Mouse (Mus musculus) forebrain, embryonic 10.5 days (tissue): ENCODE measurements at regions not wholly inside any gene's neighbourhood (a gene's known extent, or its start where the extent isn't known, plus 50 kb on each side); places are given as distances from the start of the nearest gene placed in this dataset.

Experiments used
- DNase-seq: peaks from one replicate; pipeline ENCODE4 v3.0.0-alpha.2; 2017; ENCODE audit warnings: low spot score; ENCODE audit errors: extremely low spot score
- H3K27ac ChIP-seq: fragments of 300-500 bp; sonication (generic); 2 replicates; pipeline ENCODE4 v1.5.1; 2016; ENCODE audit warnings: mild to moderate bottlenecking
- H3K27me3 ChIP-seq: fragments of 300-500 bp; sonication (generic); 2 replicates; pipeline ENCODE4 v1.6.1; 2016; ENCODE audit warnings: mild to moderate bottlenecking; ENCODE audit not compliant: poor library complexity, severe bottlenecking
- H3K36me3 ChIP-seq: fragments of 300-500 bp; sonication (generic); replicated peaks from 2 replicates; pipeline ENCODE4 v1.6.1; 2016; ENCODE audit warnings: mild to moderate bottlenecking, moderate library complexity
- H3K4me1 ChIP-seq: fragments of 300-500 bp; sonication (generic); 2 replicates; pipeline ENCODE4 v1.6.1; 2016
- H3K4me3 ChIP-seq: fragments of 300-500 bp; sonication (generic); 2 replicates; pipeline ENCODE4 v1.5.1; 2016; ENCODE audit warnings: mild to moderate bottlenecking, moderate library complexity
- H3K9me3 ChIP-seq: fragments of 300-500 bp; sonication (generic); 2 replicates; pipeline ENCODE4 v1.6.1; 2016; ENCODE audit warnings: mild to moderate bottlenecking, moderate library complexity
- WGBS: fragments of 180-500 bp; shearing (Covaris S2); methylation state at CpG from one replicate; pipeline ENCODE4 v1.1.7; 2016; 5-methylcytosine and 5-hydroxymethylcytosine counted together

DNA sequence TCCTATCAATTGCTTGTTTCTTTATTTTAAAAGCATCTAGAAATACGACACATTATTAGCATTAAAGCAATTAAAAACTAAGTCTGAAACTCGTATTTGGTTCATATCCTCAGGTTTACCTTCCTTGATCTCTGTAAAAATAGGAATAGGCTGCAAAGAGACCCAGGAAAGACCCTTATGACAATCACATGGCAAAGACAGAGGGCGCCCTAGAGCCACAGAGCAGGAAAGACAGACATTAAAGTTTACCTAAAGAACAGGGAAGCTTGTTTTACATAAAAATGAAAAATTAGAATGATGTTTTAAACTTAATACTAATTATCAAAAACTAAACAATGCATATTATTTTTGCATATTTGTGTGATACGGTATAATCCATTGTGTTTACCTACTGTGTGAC lies 153.2 kb downstream of the Usp25 start:
- 61% methylated on average over 4 of the region's 4 CpGs for WGBS
- Histone ChIP-seq H3K36me3 (no peaks in the 10 kb centered on the region), H3K4me1 (peaks cover 9% of the 10 kb centered on the region), H3K9me3 (no peaks in the 10 kb centered on the region; the same call in 1 of the 2 replicates), H3K4me3 (no peak overlapping the region), H3K27me3 (no peaks in the 10 kb centered on the region), H3K27ac (no peak overlapping the region)
- DNase-seq, result no peak

DNA sequence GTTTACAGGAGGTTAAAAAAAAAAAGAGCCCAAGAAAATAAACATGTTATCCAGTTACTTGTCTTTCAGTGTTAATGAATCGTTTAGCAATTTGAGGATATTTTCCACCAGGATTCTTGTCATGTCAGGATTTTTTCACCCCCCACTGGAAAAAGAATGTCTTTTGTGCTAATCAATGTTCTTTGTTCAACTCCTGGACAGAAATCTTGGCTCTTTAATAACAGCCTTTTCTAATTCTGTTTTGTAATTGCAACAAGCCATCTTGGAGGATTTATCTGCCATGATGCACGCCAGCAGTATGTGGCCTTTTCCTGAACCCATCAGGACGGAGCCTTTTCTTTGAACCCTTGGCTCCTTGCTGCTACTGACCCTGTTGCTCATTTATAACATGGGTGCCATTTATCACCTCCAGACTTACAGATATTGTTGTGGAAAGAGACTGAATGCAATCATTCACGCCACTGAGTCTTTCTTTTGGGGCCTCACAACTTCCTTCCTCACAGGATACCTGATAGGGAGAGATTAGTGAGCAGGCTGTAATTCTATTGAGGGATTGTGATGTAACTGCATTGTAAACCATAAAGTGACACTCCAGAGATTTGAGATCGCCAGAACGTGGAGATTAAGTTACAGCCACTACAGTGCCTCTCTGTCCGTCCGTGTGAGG lies 159.7 kb downstream of the Usp25 start:
- Histone ChIP-seq H3K36me3 (no peaks in the 10 kb centered on the region), H3K4me3 (no peak overlapping the region), H3K9me3 (no peaks in the 10 kb centered on the region), H3K27me3 (no peaks in the 10 kb centered on the region), H3K4me1 (peaks cover 22% of the 10 kb centered on the region), H3K27ac (peak overlapping the region; percentile 42)
- WGBS, result 22% methylated on average over 8 of the region's 8 CpGs
- DNase-seq, result no peak

DNA sequence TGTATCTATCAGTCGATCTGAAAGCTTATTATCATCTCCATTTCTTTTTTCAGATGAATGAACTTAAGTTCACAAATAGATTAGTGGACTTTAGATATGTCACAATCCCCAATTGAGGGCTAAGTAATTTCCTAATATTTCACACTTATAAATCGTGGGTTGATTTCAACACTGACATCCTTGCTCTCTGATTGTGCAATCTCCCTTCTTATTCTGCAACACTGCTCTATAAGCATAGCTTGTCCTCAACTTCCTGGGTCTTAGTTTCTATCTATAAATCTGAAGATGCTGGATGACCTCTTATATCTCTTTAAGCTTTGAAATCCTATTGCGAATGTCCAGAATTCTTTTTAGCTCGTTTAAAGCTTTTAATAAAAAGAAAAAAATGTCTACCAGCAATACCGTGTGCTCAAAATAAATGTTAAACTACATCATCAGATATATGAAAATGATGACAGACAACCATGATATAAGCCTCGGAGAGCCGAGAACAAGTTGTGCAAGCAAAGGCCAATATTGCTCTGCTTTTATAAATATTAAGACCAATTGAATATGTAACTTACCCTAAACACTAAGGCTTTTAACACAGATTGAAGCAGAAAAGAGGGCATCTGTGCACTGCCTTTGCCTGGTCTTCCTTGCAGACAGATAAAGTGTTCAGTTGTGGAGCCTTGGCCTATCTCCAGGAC lies 161.4 kb downstream of the Usp25 start:
- Histone ChIP-seq H3K4me3 (no peak overlapping the region), H3K27ac (no peak overlapping the region), H3K9me3 (no peaks in the 10 kb centered on the region), H3K4me1 (peaks cover 14% of the 10 kb centered on the region), H3K27me3 (no peaks in the 10 kb centered on the region), H3K36me3 (no peaks in the 10 kb centered on the region)
- WGBS, result 89% methylated on average over 7 of the region's 7 CpGs
- no peak for DNase-seq

DNA sequence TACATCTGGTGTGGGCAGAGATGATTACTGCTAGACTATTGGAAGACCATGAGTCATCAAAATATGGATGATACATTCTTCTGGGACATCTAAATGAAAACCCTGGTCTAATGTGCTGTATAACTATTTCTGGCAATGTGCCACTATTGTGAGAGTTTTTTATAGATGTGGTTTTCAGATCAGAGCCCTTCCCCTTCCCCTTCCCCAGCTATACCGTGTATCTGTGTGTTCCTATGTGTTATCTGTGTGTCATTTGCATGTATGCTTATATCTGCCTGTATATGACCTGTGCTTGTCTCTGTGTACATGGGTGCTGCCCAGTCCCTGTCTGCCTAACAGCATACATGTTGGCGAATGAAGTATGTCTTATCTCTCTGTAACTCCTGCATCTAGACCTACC lies 167.5 kb downstream of the Usp25 start:
- Histone ChIP-seq H3K36me3 (no peaks in the 10 kb centered on the region), H3K4me3 (no peak overlapping the region), H3K4me1 (no peaks in the 10 kb centered on the region), H3K9me3 (no peaks in the 10 kb centered on the region), H3K27me3 (no peaks in the 10 kb centered on the region), H3K27ac (no peak overlapping the region)
- WGBS, result 81% methylated on average over 2 of the region's 2 CpGs
- no peak for DNase-seq
